Mouse (Mus musculus) mouse trophoblast stem cell (cell line): ENCODE results near the gene Olfr352.

Experiments used
- in situ Hi-C, 2 experiments: fragments of 300-500 bp; cut with MseI, MboI; formaldehyde crosslinking; loops; 2 replicates in 1 of 2; 3 replicates in 1 of 2; pipeline ENCODE4 v1.15.1; 2025

Gene Olfr352

DNA sequence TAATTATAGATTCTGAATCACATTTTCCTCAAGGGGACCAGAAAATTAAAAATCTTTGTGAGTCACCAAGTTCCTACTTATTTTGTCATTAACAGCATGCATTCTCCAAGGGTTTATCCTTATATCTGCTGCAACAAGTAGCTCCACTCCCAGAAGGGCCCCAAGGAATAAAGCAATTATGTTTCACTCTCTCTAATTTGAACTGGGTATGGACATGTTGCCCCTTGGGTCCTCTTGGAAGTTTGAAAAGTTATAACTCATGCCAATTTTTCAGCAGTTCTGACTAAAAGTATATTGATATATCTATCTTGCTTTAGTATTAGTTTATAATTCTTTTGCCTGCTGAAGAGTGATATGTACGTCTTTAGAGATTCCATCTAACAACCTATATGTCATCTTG is at the start of gene Olfr352:
TSS of gene Olfr352 (plus strand) at position 301 of the 400 bp plus-strand sequence.
- in situ Hi-C loops, result no loop called here

GRCm38 (mm10) chr2:36846010-36846409 is 22.2 kb upstream of the Olfr352 start, which contains the start of gene Olfr350:
Gene Olfr350 (plus strand): TSS chr2:36846310.
- in situ Hi-C loops, result no loop called here

- in situ Hi-C loops, result no loop called here
Observed at GRCm38 (mm10) chr2:36862560-36862959, 5.7 kb upstream of the Olfr352 start, which contains the start of gene Olfr351. Gene Olfr351 (minus strand): TSS chr2:36862660.

- in situ Hi-C loops, result no loop called here
Observed at GRCm38 (mm10) chr2:36892836-36893235, 24.6 kb downstream of the Olfr352 start, which contains the start of gene Olfr353. Gene Olfr353 (minus strand): TSS chr2:36892936.

DNA sequence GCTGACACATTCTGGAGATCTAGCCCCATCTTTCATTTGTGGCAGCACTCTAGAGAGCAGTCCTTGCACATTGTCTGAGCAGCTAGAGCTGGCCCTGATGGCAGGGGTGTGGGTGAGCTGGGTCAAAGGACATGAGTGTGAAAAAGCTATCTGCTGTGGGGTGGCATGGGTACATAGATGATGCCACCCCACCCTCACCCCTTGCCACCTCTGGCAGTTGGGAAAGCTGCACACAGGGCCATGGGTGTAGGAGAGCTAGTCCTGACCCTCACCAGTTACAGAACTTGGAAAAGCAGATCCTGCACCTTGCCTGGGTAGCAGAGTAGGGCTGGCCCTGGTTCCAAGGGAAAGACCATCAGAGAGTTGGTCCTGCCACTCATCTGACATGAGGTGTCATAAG is 28.9 kb downstream of the Olfr352 start:
- in situ Hi-C loops, result no loop called here

GRCm38 (mm10) chr2:36905380-36905779 is 37.1 kb downstream of the Olfr352 start, which contains the start of gene Olfr354:
Gene Olfr354 (plus strand): TSS chr2:36905680.
- in situ Hi-C loops, result no loop called here
